Mouse (Mus musculus): ENCODE measurements around the gene Ugt1a6a. TPM values are rescaled to one million over a fixed set of nuclear protein-coding genes. Genes with fewer than 3 reads are reported as not detected.

The Ugt1a6a gene
- polyA plus RNA-seq, 1 experiment: 34.0 TPM

DNA sequence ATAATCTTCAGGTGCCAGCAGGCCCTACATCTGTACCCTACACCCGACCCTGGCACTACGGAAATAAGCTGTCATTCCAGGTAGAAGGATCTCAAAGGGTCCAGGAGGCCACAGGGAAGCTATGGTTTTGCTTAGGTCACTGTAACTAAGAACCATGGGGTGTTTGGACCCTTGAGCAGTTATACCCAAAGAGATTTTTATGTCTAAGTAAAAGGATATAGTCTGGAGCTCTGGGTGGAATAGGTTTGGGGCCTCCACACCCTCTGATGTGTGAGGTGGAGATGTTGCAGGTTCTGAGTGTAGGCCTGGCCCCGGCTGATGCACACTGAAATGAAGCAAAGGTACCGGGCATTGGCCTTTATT, 99.6 kb downstream of the Ugt1a6a start:
- Histone ChIP-seq H3K27ac (ENCODE audit: insufficient read depth, low read depth, low read length) (no peak overlapping the region), H3K4me1 (ENCODE audit: control insufficient read depth, insufficient read depth, low read length) (no peaks in the 10 kb centered on the region)
- TF ChIP-seq POLR2A (IDR thresholded peaks at IDR 0.05; ENCODE audit: borderline replicate concordance, low read depth, low read length) (no peak), CTCF (IDR thresholded peaks at IDR 0.05; ENCODE audit: low read depth, low read length) (no peak)

DNA sequence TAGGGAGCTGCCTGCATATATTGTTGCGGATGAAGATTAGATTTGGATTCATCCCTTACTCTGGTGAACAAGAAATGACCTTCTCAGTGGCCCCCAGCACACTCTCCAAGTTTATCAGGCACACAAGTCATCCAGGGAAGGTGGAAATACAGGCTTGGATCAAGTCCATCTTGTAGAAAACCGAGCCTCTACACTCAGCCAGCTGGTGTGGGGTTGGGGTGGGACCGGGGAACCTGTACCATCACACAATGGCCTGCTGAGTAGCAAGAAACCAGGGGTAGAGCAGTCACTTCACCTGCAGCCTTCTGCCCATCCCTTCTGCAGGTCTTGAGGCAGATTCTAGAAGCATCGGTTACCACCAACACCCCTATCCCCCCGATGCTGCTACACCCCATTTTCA, 100.0 kb downstream of the Ugt1a6a start:
- no peak overlapping the region for H3K4me3 ChIP-seq (ENCODE audit: insufficient read depth, low read length)
- H3K4me1 ChIP-seq (ENCODE audit: control insufficient read depth, insufficient read depth, low read length): no peaks in the 10 kb centered on the region
- no peak for TF ChIP-seq POLR2A (IDR thresholded peaks at IDR 0.05; ENCODE audit: borderline replicate concordance, low read depth, low read length)
- TF ChIP-seq CTCF (IDR thresholded peaks at IDR 0.05; ENCODE audit: low read depth, low read length): no peak
- H3K27ac ChIP-seq (ENCODE audit: insufficient read depth, low read depth, low read length): no peak overlapping the region

More for the DNA sequence above, 99.6 kb downstream of the Ugt1a6a start:
- no peak overlapping the region for H3K4me3 ChIP-seq (ENCODE audit: insufficient read depth, low read length)

DNA sequence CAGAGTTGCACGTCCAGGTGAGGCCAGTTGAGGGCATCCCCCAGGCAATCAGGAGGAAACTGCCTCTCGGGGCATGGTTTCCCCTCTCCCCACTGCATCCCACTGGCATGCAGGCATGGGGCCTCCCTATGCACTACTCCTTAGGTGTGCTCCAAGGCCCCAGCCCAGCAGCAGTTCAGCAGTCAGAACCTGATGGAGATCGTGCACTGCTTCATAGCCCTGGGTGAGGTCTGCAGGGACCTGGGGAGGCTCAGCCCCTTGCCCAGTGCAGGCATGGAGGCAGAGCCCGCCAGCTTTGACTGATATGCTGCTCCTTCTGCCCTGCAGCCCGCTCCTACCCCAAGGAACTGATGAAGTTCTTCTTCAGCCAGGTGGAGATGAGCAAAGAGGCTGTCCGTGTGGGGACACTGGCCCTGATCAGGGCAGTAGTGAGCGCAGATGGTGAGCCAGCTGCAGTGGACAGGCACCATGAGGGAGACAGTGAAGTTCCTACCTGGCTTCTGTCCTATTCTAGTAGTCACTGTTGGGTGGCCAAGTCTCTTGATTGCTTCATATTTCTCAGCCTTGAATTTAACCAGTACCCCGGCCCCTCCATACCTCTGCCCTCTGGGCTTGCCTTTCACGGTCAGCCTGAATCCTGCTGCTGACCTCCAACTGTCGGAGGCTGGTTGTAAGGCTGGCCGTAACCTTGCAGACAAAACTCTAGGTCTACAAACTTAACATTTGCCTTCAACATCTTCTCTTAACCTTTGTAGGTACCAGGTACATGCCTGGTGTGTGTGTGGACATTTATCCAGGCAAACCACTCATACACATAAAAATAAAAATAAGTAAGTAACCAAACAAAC, 100.7 kb downstream of the Ugt1a6a start:
- no peak overlapping the region for H3K4me3 ChIP-seq (ENCODE audit: insufficient read depth, low read length)
- no peak overlapping the region for H3K27ac ChIP-seq (ENCODE audit: insufficient read depth, low read depth, low read length)
- no peaks in the 10 kb centered on the region for H3K4me1 ChIP-seq (ENCODE audit: control insufficient read depth, insufficient read depth, low read length)
- TF ChIP-seq POLR2A (IDR thresholded peaks at IDR 0.05; ENCODE audit: borderline replicate concordance, low read depth, low read length): no peak
- TF ChIP-seq CTCF (IDR thresholded peaks at IDR 0.05; ENCODE audit: low read depth, low read length): no peak

DNA sequence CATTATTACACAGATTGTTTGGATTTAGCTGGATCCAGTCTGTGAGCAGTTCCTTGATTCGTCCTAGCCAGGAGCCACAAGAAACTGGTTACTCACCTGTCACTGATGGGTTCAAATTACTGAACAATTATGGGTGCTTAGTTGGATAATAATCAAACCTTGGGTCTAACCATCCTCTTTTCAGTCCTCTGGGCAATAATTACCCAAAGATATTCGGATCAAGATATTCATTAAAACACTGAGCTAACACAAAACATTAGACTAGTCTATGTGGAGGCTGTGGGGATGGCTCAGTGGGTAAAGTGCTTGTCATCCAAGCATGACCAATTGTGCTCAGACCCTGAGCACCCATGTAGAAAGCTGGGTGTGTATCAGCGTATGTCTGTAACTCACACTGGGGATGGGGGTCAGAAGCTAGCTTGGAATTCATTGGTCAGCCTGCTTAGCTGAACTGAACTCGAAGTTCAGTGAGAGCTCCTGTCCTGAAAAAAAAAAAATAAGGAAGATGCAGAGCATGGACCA, 101.3 kb downstream of the Ugt1a6a start:
- no peak overlapping the region for H3K4me3 ChIP-seq (ENCODE audit: insufficient read depth, low read length)
- no peak for TF ChIP-seq CTCF (IDR thresholded peaks at IDR 0.05; ENCODE audit: low read depth, low read length)
- no peak for TF ChIP-seq POLR2A (IDR thresholded peaks at IDR 0.05; ENCODE audit: borderline replicate concordance, low read depth, low read length)
- no peak overlapping the region for H3K27ac ChIP-seq (ENCODE audit: insufficient read depth, low read depth, low read length)
- no peaks in the 10 kb centered on the region for H3K4me1 ChIP-seq (ENCODE audit: control insufficient read depth, insufficient read depth, low read length)

DNA sequence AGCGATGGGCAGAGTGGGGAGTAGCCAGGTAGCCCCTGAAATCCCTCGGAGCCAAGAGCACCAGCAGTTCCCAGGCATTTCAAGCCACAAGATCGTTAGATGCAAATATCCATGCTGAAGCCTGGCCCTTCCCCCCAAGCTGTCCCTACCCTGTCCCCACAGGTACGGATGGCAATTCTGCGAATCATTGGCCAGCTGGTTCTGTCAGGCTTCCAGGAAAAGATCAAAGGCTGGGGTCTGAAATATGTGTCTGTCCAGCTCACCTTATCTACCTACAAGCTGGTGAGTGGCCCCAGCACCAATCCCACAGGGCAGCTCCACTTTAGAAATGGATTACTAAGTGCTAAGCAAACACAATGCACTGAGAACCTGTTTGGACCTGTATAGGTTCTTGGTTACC, 102.7 kb downstream of the Ugt1a6a start:
- Histone ChIP-seq H3K4me1 (ENCODE audit: control insufficient read depth, insufficient read depth, low read length) (no peaks in the 10 kb centered on the region), H3K27ac (ENCODE audit: insufficient read depth, low read depth, low read length) (no peak overlapping the region), H3K4me3 (ENCODE audit: insufficient read depth, low read length) (no peak overlapping the region)
- TF ChIP-seq POLR2A (IDR thresholded peaks at IDR 0.05; ENCODE audit: borderline replicate concordance, low read depth, low read length) (no peak), CTCF (IDR thresholded peaks at IDR 0.05; ENCODE audit: low read depth, low read length) (no peak)

DNA sequence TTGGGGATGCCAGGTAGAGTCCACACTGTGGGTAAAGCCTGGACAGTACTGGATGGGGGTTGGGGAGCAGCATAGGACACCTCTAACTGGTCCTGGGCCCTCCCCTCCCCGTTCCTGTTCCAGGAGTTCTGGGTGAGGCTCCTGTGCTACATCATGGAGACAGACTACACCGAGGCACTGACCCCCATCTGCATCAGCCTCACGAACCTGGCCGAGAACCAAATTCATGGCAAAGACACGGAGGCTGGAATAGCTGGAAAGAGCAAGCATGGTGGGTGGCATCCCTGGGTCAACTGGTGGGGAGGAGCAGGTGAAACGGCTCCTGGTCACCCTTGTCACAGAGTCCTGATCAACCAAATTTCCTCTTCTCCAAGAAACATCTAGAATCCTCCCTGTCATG, 104.2 kb downstream of the Ugt1a6a start:
- TF ChIP-seq CTCF (IDR thresholded peaks at IDR 0.05; ENCODE audit: low read depth, low read length) (no peak), POLR2A (IDR thresholded peaks at IDR 0.05; ENCODE audit: borderline replicate concordance, low read depth, low read length) (no peak)
- Histone ChIP-seq H3K4me1 (ENCODE audit: control insufficient read depth, insufficient read depth, low read length) (no peaks in the 10 kb centered on the region), H3K4me3 (ENCODE audit: insufficient read depth, low read length) (no peak overlapping the region), H3K27ac (ENCODE audit: insufficient read depth, low read depth, low read length) (no peak overlapping the region)

DNA sequence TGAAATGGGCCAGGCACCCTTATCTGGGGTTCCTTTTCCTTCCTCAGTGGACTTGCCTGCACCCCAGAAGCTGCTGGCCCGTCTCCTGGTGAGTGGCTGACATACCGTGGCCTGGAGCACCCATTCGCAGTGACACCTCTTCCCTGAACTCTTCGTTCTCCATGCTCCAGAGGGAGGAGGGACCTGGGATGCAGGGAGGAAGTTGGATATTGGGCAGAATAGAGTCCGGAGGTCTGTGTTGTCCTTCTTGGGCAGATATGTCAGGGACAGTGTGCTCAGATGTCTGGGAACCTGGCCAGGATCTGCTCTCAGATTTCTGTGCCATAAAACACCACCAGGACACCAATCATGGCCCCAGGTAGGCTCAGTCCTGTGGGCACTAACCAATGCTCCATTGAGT, 105.5 kb downstream of the Ugt1a6a start:
- no peaks in the 10 kb centered on the region for H3K4me1 ChIP-seq (ENCODE audit: control insufficient read depth, insufficient read depth, low read length)
- no peak overlapping the region for H3K4me3 ChIP-seq (ENCODE audit: insufficient read depth, low read length)
- H3K27ac ChIP-seq (ENCODE audit: insufficient read depth, low read depth, low read length): no peak overlapping the region
- no peak for TF ChIP-seq POLR2A (IDR thresholded peaks at IDR 0.05; ENCODE audit: borderline replicate concordance, low read depth, low read length)
- TF ChIP-seq CTCF (IDR thresholded peaks at IDR 0.05; ENCODE audit: low read depth, low read length): no peak

DNA sequence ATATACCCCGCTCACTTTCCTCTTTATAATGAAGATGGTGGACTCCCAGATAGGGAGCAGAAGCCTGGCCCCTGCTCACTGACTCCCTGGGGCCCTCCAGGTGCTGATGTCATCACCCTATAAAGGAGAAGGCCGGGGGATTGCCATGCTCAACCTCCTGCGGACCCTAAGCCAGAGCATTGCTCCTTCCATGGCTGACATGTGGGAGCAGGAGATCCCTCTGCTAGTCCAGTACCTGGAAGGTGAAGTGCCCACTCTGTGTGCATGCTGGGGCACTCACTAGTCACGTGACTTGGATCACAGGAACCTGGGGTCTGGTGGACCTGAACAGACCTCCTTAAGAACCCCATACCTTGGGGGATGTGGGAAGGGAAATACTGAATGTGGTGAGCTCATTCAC, 106.0 kb downstream of the Ugt1a6a start:
- TF ChIP-seq POLR2A (IDR thresholded peaks at IDR 0.05; ENCODE audit: borderline replicate concordance, low read depth, low read length) (no peak), CTCF (IDR thresholded peaks at IDR 0.05; ENCODE audit: low read depth, low read length) (no peak)
- no peak overlapping the region for H3K4me3 ChIP-seq (ENCODE audit: insufficient read depth, low read length)
- no peaks in the 10 kb centered on the region for H3K4me1 ChIP-seq (ENCODE audit: control insufficient read depth, insufficient read depth, low read length)
- no peak overlapping the region for H3K27ac ChIP-seq (ENCODE audit: insufficient read depth, low read depth, low read length)

DNA sequence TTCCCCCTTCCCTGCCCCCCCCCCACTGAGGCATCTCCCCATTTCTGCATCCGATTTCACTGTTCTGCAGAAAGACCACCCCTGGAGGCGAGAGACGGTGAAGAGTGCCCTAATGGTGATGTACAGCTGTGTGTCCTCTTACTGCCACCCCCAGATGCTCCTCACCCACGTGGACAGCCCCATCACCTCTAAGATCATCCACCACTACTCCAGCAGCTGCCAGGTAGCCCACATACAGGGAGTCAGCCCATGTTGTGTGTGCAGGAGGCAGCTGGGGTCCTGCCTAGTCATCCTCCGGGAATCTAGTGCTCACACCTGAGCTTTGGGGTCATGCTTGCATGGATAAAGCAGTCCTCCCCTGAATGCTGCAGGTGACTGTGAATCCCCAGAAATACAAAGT, 109.3 kb downstream of the Ugt1a6a start:
- TF ChIP-seq CTCF (IDR thresholded peaks at IDR 0.05; ENCODE audit: low read depth, low read length) (no peak), POLR2A (IDR thresholded peaks at IDR 0.05; ENCODE audit: borderline replicate concordance, low read depth, low read length) (no peak)
- Histone ChIP-seq H3K4me1 (ENCODE audit: control insufficient read depth, insufficient read depth, low read length) (no peaks in the 10 kb centered on the region), H3K4me3 (ENCODE audit: insufficient read depth, low read length) (no peak overlapping the region), H3K27ac (ENCODE audit: insufficient read depth, low read depth, low read length) (no peak overlapping the region)

DNA sequence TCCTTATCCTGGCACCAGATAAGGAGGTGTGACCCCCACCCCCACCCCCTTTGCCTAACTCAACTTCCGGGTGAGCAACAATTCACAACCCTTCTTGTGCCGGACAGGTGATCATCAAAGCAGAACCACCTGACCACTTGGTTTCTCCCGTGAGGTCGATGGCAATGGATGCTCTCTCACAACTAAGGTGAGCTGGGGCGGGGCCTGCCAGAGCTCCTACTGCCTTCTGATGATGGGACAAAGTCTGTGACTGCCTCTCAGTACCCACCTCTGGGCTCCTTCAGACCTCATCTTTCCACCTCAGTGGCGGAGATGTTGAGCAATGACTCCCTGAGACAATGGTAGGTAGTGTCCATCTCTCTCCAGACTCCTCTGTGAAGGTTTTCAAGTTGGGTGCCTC, 111.3 kb downstream of the Ugt1a6a start:
- no peak overlapping the region for H3K27ac ChIP-seq (ENCODE audit: insufficient read depth, low read depth, low read length)
- no peak for TF ChIP-seq POLR2A (IDR thresholded peaks at IDR 0.05; ENCODE audit: borderline replicate concordance, low read depth, low read length)
- no peak for TF ChIP-seq CTCF (IDR thresholded peaks at IDR 0.05; ENCODE audit: low read depth, low read length)

More for the DNA sequence above, 111.3 kb downstream of the Ugt1a6a start:
- Histone ChIP-seq H3K4me1 (ENCODE audit: control insufficient read depth, insufficient read depth, low read length) (no peaks in the 10 kb centered on the region), H3K4me3 (ENCODE audit: insufficient read depth, low read length) (no peak overlapping the region)

All from bone marrow macrophage, adult 2 months (primary cell).